Mouse (Mus musculus) heart, embryonic 14.5 days (tissue): Measurements from ENCODE around the gene Smagp. TPM values are rescaled to one million over a fixed set of nuclear protein-coding genes. Genes with fewer than 3 reads are reported as not detected.
A peak's percentile ranks its signal among the peaks of the same experiment; 100 is the strongest.

Experiments
- ATAC-seq: fragments of 200-750 bp; cut with Nextera tagmentation; 2 replicates; pipeline ENCODE4 v1.8.0; 2017; ENCODE audit warnings: low read depth, moderate TSS enrichment; ENCODE audit not compliant: insufficient number of reproducible peaks, insufficient read depth, low FRiP score
- H3K27ac ChIP-seq, 2 experiments: fragments of 200-500 bp in 1 of 2; fragments of 300-500 bp in 1 of 2; sonication (generic) in 1 of 2; replicated peaks in 1 of 2; 2 replicates each; pipeline ENCODE4 v1.5.1; 2012 to 2014; ENCODE audit warnings: low read depth in 2 of 2, low read length in 2 of 2, control low read depth in 1 of 2, mild to moderate bottlenecking in 1 of 2, mixed read lengths in 1 of 2; ENCODE audit not compliant: control insufficient read depth in 1 of 2, insufficient read depth in 1 of 2
- H3K27me3 ChIP-seq: fragments of 300-500 bp; sonication (generic); 2 replicates; pipeline ENCODE4 v1.6.1; 2014; ENCODE audit warnings: mild to moderate bottlenecking, low read length, control low read depth; ENCODE audit not compliant: control insufficient read depth, insufficient read depth
- H3K36me3 ChIP-seq: fragments of 300-500 bp; sonication (generic); 2 replicates; pipeline ENCODE4 v1.6.1; 2014; ENCODE audit warnings: mild to moderate bottlenecking, control low read depth, low read length, mixed read lengths; ENCODE audit not compliant: control insufficient read depth, insufficient read depth
- H3K4me1 ChIP-seq, 2 experiments: fragments of 200-500 bp in 1 of 2; fragments of 300-500 bp in 1 of 2; sonication (generic) in 1 of 2; 2 replicates each; pipeline ENCODE4 v1.6.1; 2012 to 2014; ENCODE audit warnings: low read length in 2 of 2, control low read depth in 1 of 2, mixed read lengths in 1 of 2; ENCODE audit not compliant: control insufficient read depth in 2 of 2, insufficient read depth in 2 of 2
- H3K4me2 ChIP-seq: fragments of 300-500 bp; sonication (generic); 2 replicates; pipeline ENCODE4 v1.6.1; 2014; ENCODE audit warnings: mild to moderate bottlenecking, low read length
- H3K4me3 ChIP-seq, 2 experiments: fragments of 200-500 bp in 1 of 2; fragments of 300-500 bp in 1 of 2; sonication (generic) in 1 of 2; 2 replicates each; pipeline ENCODE4 v1.5.1; 2012 to 2014; ENCODE audit warnings: low read length in 2 of 2, mild to moderate bottlenecking in 2 of 2, control low read depth in 1 of 2, low read depth in 1 of 2, moderate library complexity in 1 of 2; ENCODE audit not compliant: control insufficient read depth in 1 of 2, insufficient read depth in 1 of 2
- H3K9ac ChIP-seq: fragments of 300-500 bp; sonication (generic); 2 replicates; pipeline ENCODE4 v1.6.1; 2014; ENCODE audit warnings: mild to moderate bottlenecking, low read length
- H3K9me3 ChIP-seq: fragments of 300-500 bp; sonication (generic); 2 replicates; pipeline ENCODE4 v1.6.1; 2016; ENCODE audit warnings: low read length, control low read depth; ENCODE audit not compliant: control insufficient read depth
- whole genome bisulfite sequencing: fragments of 180-500 bp; shearing (Covaris S2); extraction: QIAGEN DNeasy Blood & Tissue Kit; methylation state at CpG from one replicate; pipeline ENCODE4 v1.1.7; 2014; 5-methylcytosine and 5-hydroxymethylcytosine counted together
- polyA plus RNA-seq: library from polyadenylated mRNA; unstranded; fragments of >200 nt; fragmentation: Nextera tagmentation; extraction: Ambion mirVana; gene quantifications from 2 replicates; pipeline ENCODE4 v1.2.1, GENCODE M21; 2014

Gene Smagp
- polyA plus RNA-seq, 1 experiment from 2014 or later = 18.7 TPM

GRCm38 (mm10) chr15:100680381-100680780 lies 43.6 kb upstream of the Smagp start:
- 45% methylated on average over 3 of the region's 3 CpGs for WGBS

GRCm38 (mm10) chr15:100679005-100679404 lies 42.3 kb upstream of the Smagp start:
- Histone ChIP-seq H3K27me3 (no peaks in the 10 kb centered on the region), H3K4me3 (no peak overlapping the region), H3K4me1 (peaks cover 5 to 9% of the 10 kb centered on the region in 2 experiments), H3K27ac (no peak overlapping the region), H3K9ac (no peak overlapping the region), H3K9me3 (no peaks in the 10 kb centered on the region), H3K36me3 (no peaks in the 10 kb centered on the region), H3K4me2 (no peak overlapping the region)
- 91% methylated on average over 14 of the region's 14 CpGs for WGBS
- no peak for ATAC-seq

More at GRCm38 (mm10) chr15:100680381-100680780, 43.6 kb upstream of the Smagp start:
- Histone ChIP-seq H3K9ac (no peak overlapping the region), H3K27me3 (no peaks in the 10 kb centered on the region), H3K4me1 (peaks cover 0 to 3% of the 10 kb centered on the region in 2 experiments; a peak in 2 of 4 replicates), H3K36me3 (no peaks in the 10 kb centered on the region), H3K4me2 (no peak overlapping the region), H3K4me3 (no peak overlapping the region), H3K27ac (no peak overlapping the region), H3K9me3 (no peaks in the 10 kb centered on the region)
- no peak for ATAC-seq

GRCm38 (mm10) chr15:100678581-100678980 lies 41.8 kb upstream of the Smagp start:
- Histone ChIP-seq H3K4me3 (no peak overlapping the region), H3K36me3 (no peaks in the 10 kb centered on the region), H3K27me3 (no peaks in the 10 kb centered on the region), H3K27ac (no peak overlapping the region), H3K4me2 (no peak overlapping the region), H3K4me1 (peaks cover 6 to 13% of the 10 kb centered on the region in 2 experiments), H3K9me3 (no peaks in the 10 kb centered on the region), H3K9ac (no peak overlapping the region)
- 79% methylated on average over 12 of the region's 12 CpGs for WGBS
- no peak for ATAC-seq

GRCm38 (mm10) chr15:100677675-100678074 lies 40.9 kb upstream of the Smagp start:
- H3K27me3 ChIP-seq = no peaks in the 10 kb centered on the region
- H3K9me3 ChIP-seq = no peaks in the 10 kb centered on the region
- H3K36me3 ChIP-seq = no peaks in the 10 kb centered on the region
- H3K4me2 ChIP-seq = no peak overlapping the region
- H3K4me1 ChIP-seq = peaks cover 9 to 17% of the 10 kb centered on the region in 2 experiments
- WGBS = 84% methylated on average over 8 of the region's 8 CpGs
- ATAC-seq = no peak
- H3K27ac ChIP-seq = no peak overlapping the region
- H3K9ac ChIP-seq = no peak overlapping the region
- H3K4me3 ChIP-seq = no peak overlapping the region

- no peaks in the 10 kb centered on the region for H3K36me3 ChIP-seq
- 89% methylated on average over 1 of the region's 1 CpGs for WGBS
- no peak for ATAC-seq
Measured at GRCm38 (mm10) chr15:100676521-100676920, 39.8 kb upstream of the Smagp start.

GRCm38 (mm10) chr15:100675486-100675885 lies 38.7 kb upstream of the Smagp start:
- H3K4me1 ChIP-seq = peaks cover 9 to 17% of the 10 kb centered on the region in 2 experiments
- 36% methylated on average over 3 of the region's 3 CpGs for WGBS
- no peak overlapping the region for H3K27ac ChIP-seq
- H3K4me2 ChIP-seq = no peak overlapping the region
- no peaks in the 10 kb centered on the region for H3K9me3 ChIP-seq
- no peak overlapping the region for H3K4me3 ChIP-seq
- H3K27me3 ChIP-seq = no peaks in the 10 kb centered on the region
- no peak for ATAC-seq
- H3K36me3 ChIP-seq = no peaks in the 10 kb centered on the region
- H3K9ac ChIP-seq = no peak overlapping the region

More at GRCm38 (mm10) chr15:100676521-100676920, 39.8 kb upstream of the Smagp start:
- H3K4me3 ChIP-seq = no peak overlapping the region
- no peak overlapping the region for H3K27ac ChIP-seq
- peaks cover 9 to 17% of the 10 kb centered on the region in 2 experiments for H3K4me1 ChIP-seq
- no peaks in the 10 kb centered on the region for H3K27me3 ChIP-seq
- H3K9me3 ChIP-seq = no peaks in the 10 kb centered on the region
- no peak overlapping the region for H3K9ac ChIP-seq
- no peak overlapping the region for H3K4me2 ChIP-seq

GRCm38 (mm10) chr15:100674566-100674965 lies 37.8 kb upstream of the Smagp start:
- Histone ChIP-seq H3K27ac (peak overlapping the region; percentile 30 to 62; a peak in 3 of 4 replicates), H3K4me1 (peaks cover 9 to 17% of the 10 kb centered on the region in 2 experiments), H3K9me3 (no peaks in the 10 kb centered on the region), H3K4me2 (no peak overlapping the region), H3K27me3 (no peaks in the 10 kb centered on the region), H3K9ac (no peak overlapping the region), H3K36me3 (no peaks in the 10 kb centered on the region), H3K4me3 (no peak overlapping the region)
- WGBS = 83% methylated on average over 10 of the region's 10 CpGs
- ATAC-seq = no peak
